Mouse (Mus musculus): ENCODE results near the gene Pbx4. TPM values are rescaled to one million over a fixed set of nuclear protein-coding genes. Genes with fewer than 3 reads are reported as not detected.

Gene Pbx4
- 2.6 and 5.6 TPM in 2 replicates for polyA plus RNA-seq (2015; fragmentation: Nextera tagmentation; extraction: Ambion mirVana)

DNA sequence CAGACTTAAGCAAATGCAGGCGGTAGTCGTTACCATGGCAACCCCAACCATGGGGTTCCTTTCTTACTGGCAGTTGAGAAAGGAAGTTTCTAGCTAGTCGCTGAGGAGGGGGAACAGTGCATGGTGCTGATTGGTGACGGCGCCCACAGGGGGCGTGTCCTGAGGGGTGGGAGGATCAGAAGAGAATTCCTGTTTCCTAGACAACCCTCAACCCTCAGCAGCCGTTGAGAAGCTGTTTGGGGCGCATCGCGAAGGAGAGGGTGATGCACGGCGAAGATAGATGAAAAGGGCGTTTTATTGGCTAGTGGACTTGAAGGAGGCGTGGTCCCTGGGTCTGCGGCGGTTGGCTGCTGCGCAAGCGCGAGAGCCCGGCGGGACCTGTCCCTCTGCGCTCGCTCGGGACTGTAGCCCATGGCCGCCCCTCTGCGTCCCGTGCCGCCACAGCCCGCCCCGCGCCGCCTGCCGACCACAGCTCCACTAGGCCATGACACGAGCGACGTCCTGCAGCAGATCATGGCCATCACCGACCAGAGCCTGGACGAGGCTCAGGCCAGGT lies at the start of gene Pbx4:
TSS of gene Pbx4 (plus strand) at position 194 of the 556 bp plus-strand sequence.
- ATAC-seq (replicated peaks; ENCODE audit: insufficient number of reproducible peaks, insufficient read depth, low FRiP score, low read depth), result peak; percentile 88
- no peaks in the 10 kb centered on the region; the same call in 1 of the 2 replicates for H3K27me3 ChIP-seq
- no peaks in the 10 kb centered on the region for H3K36me3 ChIP-seq
- 0 out of 2 replicates have a peak within 1 kb of the TSS, but pooled peaks have one; percentile 14 for H3K27ac ChIP-seq
- H3K9ac ChIP-seq, result peak within 1 kb of the TSS; percentile 60
- no peaks in the 10 kb centered on the region for H3K9me3 ChIP-seq (replicated peaks)
- peak within 1 kb of the TSS; percentile 96 for H3K4me2 ChIP-seq
- peak within 1 kb of the TSS; percentile 61 for H3K4me3 ChIP-seq
- WGBS, result under 1% methylated on average over 38 of the region's 38 CpGs
- peaks cover 12% of the 10 kb centered on the region for H3K4me1 ChIP-seq (replicated peaks)

DNA sequence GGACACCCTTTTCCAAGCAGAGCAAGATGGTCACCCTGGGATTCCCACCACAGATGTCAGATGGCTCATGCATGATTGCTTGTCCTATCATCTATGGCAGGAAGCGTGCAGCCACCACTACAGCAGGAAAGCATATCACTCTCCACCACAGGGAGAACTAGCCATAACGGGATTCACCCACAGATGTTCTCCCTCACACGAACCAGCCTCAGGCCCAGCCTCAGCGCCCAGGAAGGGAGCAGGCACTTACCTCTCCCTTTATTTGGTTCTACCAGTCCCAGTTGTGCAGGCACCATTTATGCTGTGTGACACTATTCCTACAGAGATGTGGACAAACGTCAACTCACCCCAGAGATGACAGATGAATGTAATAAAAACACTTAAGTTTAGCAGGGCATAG lies 43.2 kb upstream of the Pbx4 start:
- H3K36me3 ChIP-seq, result peaks cover 5% of the 10 kb centered on the region; the same call in 1 of the 2 replicates
- H3K9me3 ChIP-seq (replicated peaks), result no peaks in the 10 kb centered on the region
- no peak overlapping the region for H3K27ac ChIP-seq
- H3K4me2 ChIP-seq, result no peak overlapping the region
- H3K4me1 ChIP-seq (replicated peaks), result peaks cover 21% of the 10 kb centered on the region
- H3K9ac ChIP-seq, result no peak overlapping the region
- no peak overlapping the region for H3K4me3 ChIP-seq
- ATAC-seq (replicated peaks; ENCODE audit: insufficient number of reproducible peaks, insufficient read depth, low FRiP score, low read depth), result no peak
- whole genome bisulfite sequencing, result 77% methylated on average over 5 of the region's 5 CpGs
- H3K27me3 ChIP-seq, result no peaks in the 10 kb centered on the region

DNA sequence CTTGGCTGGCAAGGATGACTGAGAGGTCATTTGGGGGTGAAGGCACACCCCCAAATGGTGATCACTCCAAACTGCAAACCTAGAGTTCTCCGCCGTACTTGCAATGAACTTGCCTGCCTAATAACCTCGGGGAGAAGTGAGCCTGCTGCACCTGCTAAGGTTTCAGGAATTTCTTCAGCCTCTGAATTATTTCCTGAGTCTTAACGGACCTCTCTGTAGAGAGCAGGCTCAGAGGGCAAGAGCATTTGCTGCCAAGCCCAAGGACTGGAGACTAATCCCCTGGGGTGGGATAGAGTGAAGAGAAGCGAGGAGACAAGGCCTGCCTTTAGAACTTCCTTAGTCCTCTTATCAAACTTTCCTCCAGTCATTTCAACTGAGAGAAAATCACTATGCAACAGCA lies 42.6 kb upstream of the Pbx4 start:
- 60% methylated on average over 5 of the region's 5 CpGs for WGBS
- H3K4me2 ChIP-seq, result peak overlapping the region; percentile 91; the same call in 1 of the 2 replicates
- no peak overlapping the region for H3K4me3 ChIP-seq
- ATAC-seq (replicated peaks; ENCODE audit: insufficient number of reproducible peaks, insufficient read depth, low FRiP score, low read depth), result no peak
- H3K36me3 ChIP-seq, result peaks cover 9% of the 10 kb centered on the region; the same call in 1 of the 2 replicates
- no peak overlapping the region for H3K9ac ChIP-seq
- no peaks in the 10 kb centered on the region for H3K27me3 ChIP-seq
- no peaks in the 10 kb centered on the region for H3K9me3 ChIP-seq (replicated peaks)
- H3K27ac ChIP-seq, result no peak overlapping the region
- H3K4me1 ChIP-seq (replicated peaks), result peaks cover 21% of the 10 kb centered on the region

DNA sequence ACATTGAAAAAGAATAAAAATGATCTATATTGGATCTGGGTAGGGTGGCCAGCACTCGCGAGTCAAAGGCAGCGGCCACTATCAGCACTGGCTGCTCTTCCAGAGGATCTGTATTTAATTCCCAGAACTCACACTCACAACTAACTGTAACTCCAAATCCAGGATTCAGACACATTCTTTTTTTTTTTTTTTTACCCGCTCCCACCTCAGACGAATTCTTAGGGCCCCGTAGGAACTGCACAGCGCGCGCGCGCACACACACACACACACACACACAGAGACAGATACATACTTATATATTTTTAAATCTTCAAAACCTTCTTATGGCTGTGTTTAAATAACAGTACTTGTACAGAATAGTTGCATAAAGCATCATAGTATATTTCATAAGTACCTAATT lies 41.9 kb upstream of the Pbx4 start:
- Histone ChIP-seq H3K4me3 (peak overlapping the region; percentile 100), H3K27ac (peak overlapping the region; percentile 90), H3K4me2 (peak overlapping the region; percentile 91), H3K36me3 (peaks cover 15% of the 10 kb centered on the region; the same call in 1 of the 2 replicates), H3K4me1 (replicated peaks) (peaks cover 21% of the 10 kb centered on the region), H3K9me3 (replicated peaks) (no peaks in the 10 kb centered on the region), H3K27me3 (no peaks in the 10 kb centered on the region), H3K9ac (peak overlapping the region; percentile 99)
- 27% methylated on average over 11 of the region's 11 CpGs for WGBS
- no peak for ATAC-seq (replicated peaks; ENCODE audit: insufficient number of reproducible peaks, insufficient read depth, low FRiP score, low read depth)

DNA sequence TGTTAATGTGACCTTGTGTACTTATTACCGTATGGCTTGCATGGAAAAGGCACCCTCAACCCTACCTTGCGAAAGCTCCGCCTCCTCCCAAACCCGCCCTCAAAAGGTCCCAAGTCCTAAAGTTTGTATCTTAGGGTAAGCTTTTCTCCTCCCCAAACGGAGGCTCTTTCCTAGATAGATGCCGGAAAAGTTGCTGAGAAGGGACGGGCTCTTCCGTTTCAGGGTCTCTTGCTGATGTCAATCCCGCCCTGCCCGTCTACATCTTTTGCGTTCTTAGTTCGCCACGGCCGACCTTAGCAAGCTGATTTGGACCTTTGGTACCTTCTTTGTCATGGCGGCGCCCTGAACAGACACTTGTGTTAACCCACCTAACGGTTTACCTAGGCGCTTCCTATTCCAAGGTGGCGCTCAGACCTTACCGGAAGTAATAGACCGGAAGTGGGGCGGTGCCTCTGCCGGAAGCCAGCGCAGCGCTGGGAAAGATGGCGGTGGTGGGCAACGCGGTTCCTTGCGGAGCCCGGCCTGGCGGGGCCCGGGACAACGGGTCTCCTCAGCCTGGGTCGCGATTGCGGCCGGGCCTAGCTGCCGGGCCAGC lies 41.4 kb upstream of the Pbx4 start, which contains the start of the genes Atp13a1 and Zfp866:
TSS of gene Atp13a1 (plus strand) at position 391 of the 595 bp plus-strand sequence.
TSS of gene Zfp866 (minus strand) at position 406 of the 595 bp plus-strand sequence.
- H3K4me3 ChIP-seq, result peak within 1 kb of the TSS; percentile 100
- no peaks in the 10 kb centered on the region for H3K27me3 ChIP-seq
- ATAC-seq (replicated peaks; ENCODE audit: insufficient number of reproducible peaks, insufficient read depth, low FRiP score, low read depth), result peak; percentile 93
- H3K4me1 ChIP-seq (replicated peaks), result peaks cover 21% of the 10 kb centered on the region
- peak within 1 kb of the TSS; percentile 99 for H3K9ac ChIP-seq
- peak within 1 kb of the TSS; percentile 90 for H3K27ac ChIP-seq
- under 1% methylated on average over 38 of the region's 38 CpGs for WGBS
- H3K36me3 ChIP-seq, result peaks cover 20% of the 10 kb centered on the region; the same call in 1 of the 2 replicates
- no peaks in the 10 kb centered on the region for H3K9me3 ChIP-seq (replicated peaks)
- peak within 1 kb of the TSS; percentile 91 for H3K4me2 ChIP-seq

DNA sequence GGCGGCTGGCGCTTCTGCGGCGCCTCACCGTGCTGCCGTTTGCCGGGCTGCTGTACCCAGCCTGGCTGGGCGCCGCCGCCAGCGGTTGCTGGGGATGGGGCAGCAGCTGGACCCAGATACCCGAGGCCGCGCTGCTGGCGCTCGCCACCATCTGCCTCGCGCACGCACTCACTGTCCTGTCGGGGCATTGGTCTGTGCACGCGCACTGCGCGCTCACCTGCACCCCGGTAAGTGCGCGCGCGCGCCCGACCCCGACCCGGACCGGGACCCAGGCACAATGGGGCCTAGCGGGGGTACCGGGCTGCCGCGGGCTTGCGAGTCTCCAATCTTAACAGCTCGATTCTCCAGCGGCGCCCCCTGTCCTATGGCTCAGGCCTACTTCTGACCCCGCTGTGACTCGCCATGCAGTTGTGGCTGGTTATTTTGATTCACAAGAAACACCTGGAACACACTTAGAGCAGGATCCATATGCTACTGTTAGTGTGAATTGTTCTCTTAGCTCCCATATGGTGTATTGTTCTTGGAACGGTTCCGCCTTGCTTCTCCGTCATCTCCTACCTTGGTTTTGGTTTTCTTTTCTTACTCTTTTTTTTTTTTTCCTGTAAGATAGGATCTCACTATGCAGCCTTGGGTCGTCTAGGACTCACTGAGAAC lies 40.7 kb upstream of the Pbx4 start:
- Histone ChIP-seq H3K27ac (peak overlapping the region; percentile 90), H3K36me3 (peaks cover 27% of the 10 kb centered on the region), H3K4me2 (peak overlapping the region; percentile 91), H3K4me3 (peak overlapping the region; percentile 100), H3K4me1 (replicated peaks) (peaks cover 21% of the 10 kb centered on the region), H3K9me3 (replicated peaks) (no peaks in the 10 kb centered on the region), H3K27me3 (no peaks in the 10 kb centered on the region), H3K9ac (peak overlapping the region; percentile 99)
- ATAC-seq (replicated peaks; ENCODE audit: insufficient number of reproducible peaks, insufficient read depth, low FRiP score, low read depth), result peak; percentile 45
- WGBS, result under 1% methylated on average over 47 of the region's 48 CpGs

DNA sequence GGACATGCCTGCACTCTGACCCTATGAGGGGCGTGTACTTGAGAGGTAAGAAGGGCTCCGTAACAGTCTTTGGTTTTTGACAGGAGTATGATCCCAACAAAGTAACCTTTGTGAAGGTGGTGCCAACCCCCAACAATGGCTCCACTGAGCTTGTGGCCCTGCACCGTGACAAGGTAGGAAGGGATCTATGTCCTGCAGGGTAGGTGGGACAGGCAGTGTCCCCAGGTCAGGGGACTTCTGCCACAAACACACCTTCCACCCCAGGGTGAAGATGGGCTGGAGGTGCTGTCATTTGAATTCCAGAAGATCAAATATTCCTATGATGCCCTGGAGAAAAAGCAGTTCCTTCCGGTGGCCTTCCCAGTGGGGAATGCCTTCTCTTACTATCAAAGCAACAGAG lies 38.6 kb upstream of the Pbx4 start:
- Histone ChIP-seq H3K9ac (no peak overlapping the region), H3K36me3 (peaks cover 48% of the 10 kb centered on the region), H3K27me3 (no peaks in the 10 kb centered on the region), H3K4me1 (replicated peaks) (peaks cover 21% of the 10 kb centered on the region), H3K27ac (no peak overlapping the region), H3K9me3 (replicated peaks) (no peaks in the 10 kb centered on the region), H3K4me2 (no peak overlapping the region), H3K4me3 (no peak overlapping the region)
- ATAC-seq (replicated peaks; ENCODE audit: insufficient number of reproducible peaks, insufficient read depth, low FRiP score, low read depth), result no peak
- WGBS, result 90% methylated on average over 4 of the region's 4 CpGs

DNA sequence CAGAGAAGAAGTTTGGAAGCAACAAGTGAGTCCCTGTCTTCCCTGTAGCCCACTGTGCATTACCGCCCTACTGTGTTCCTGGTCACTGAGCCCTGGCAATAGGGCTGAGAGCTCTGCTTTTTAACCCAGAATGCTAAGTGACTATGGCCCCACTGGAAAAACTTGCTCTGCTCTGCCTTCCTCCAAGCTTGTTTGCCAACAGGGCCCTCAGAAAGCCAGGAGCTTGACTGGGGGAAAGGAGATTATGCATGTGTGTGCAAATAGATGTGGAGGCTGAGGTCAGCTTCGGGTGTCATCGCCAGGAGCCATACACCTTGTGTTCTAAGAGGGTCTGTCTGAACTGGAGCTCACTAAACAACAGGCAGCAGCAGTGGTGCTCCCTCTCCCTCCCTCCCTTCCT lies 38.2 kb upstream of the Pbx4 start:
- H3K4me1 ChIP-seq (replicated peaks), result peaks cover 21% of the 10 kb centered on the region
- no peak for ATAC-seq (replicated peaks; ENCODE audit: insufficient number of reproducible peaks, insufficient read depth, low FRiP score, low read depth)
- no peak overlapping the region for H3K9ac ChIP-seq
- H3K27ac ChIP-seq, result no peak overlapping the region
- peaks cover 53% of the 10 kb centered on the region for H3K36me3 ChIP-seq
- no peaks in the 10 kb centered on the region for H3K9me3 ChIP-seq (replicated peaks)
- 85% methylated on average over 3 of the region's 3 CpGs for WGBS
- H3K4me2 ChIP-seq, result no peak overlapping the region
- H3K4me3 ChIP-seq, result no peak overlapping the region
- no peaks in the 10 kb centered on the region for H3K27me3 ChIP-seq

DNA sequence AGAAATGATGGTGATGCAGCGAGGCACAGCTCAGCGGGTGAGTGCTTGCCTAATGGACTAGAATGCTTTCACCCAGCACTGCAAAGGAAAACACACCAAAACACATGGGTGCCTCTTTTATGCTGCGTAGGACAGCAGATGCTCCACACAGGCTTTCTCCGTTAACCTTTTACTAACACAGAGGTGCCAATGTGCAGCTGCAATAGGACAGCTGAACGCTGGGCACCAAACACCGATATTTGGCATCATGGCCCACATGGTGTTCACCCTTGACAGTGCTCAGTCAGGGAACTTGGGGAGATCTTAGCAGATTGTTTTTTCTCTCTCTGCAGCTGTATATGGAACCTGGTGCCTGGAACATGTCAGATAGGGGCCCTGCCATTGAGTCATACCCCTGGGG lies 37.4 kb upstream of the Pbx4 start:
- H3K9me3 ChIP-seq (replicated peaks), result no peaks in the 10 kb centered on the region
- no peak overlapping the region for H3K9ac ChIP-seq
- H3K4me1 ChIP-seq (replicated peaks), result peaks cover 18% of the 10 kb centered on the region
- H3K4me3 ChIP-seq, result no peak overlapping the region
- no peak overlapping the region for H3K4me2 ChIP-seq
- H3K27ac ChIP-seq, result no peak overlapping the region
- no peak for ATAC-seq (replicated peaks; ENCODE audit: insufficient number of reproducible peaks, insufficient read depth, low FRiP score, low read depth)
- WGBS, result 92% methylated on average over 6 of the region's 6 CpGs
- H3K36me3 ChIP-seq, result peaks cover 61% of the 10 kb centered on the region
- H3K27me3 ChIP-seq, result no peaks in the 10 kb centered on the region

DNA sequence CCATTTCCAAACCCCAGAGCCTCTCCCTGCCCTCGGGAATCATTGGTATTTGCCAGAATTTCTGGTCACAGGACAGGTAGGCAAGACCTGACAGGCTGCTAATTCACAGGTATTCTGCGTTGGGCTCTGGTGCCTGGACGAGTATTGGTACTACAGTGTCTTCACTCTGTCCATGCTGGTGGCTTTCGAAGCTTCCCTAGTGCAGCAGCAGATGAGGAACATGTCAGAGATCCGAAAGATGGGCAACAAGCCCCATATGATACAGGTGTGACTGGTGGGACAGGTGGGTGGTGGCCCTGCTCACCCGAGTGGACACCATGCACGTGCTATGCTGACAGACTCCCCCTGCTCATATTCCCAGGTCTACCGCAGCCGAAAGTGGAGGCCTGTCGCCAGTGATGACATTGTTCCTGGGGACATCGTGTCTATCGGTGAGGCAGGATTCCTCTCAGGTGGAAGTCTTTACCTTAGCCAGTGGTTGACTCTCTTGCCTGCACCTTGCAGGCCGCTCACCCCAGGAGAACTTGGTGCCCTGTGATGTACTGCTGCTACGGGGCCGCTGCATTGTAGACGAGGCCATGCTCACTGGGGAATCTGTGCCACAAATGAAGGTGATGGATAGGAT lies 35.5 kb upstream of the Pbx4 start:
- Histone ChIP-seq H3K36me3 (peaks cover 79% of the 10 kb centered on the region), H3K27me3 (no peaks in the 10 kb centered on the region), H3K4me1 (replicated peaks) (peaks cover 12% of the 10 kb centered on the region), H3K4me2 (no peak overlapping the region), H3K4me3 (no peak overlapping the region), H3K27ac (no peak overlapping the region), H3K9ac (no peak overlapping the region), H3K9me3 (replicated peaks) (no peaks in the 10 kb centered on the region)
- 90% methylated on average over 16 of the region's 16 CpGs for WGBS
- ATAC-seq (replicated peaks; ENCODE audit: insufficient number of reproducible peaks, insufficient read depth, low FRiP score, low read depth), result no peak

DNA sequence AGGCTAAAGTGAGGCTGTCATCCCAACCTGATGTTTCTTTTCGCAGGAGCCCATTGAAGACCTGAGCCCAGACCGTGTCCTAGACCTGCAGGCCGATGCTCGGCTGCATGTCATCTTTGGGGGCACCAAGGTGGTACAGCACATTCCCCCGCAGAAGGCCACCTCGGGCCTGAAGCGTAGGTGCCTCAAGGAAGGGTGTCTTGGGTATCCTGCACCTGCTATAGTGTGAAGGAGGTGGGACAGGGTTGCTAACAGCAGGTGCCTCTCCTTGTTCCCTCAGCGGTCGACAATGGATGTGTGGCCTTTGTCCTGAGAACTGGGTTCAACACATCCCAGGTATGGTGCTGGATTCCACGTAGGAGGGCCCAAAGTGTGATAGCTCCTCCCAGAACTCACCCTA lies 34.6 kb upstream of the Pbx4 start:
- Histone ChIP-seq H3K9ac (no peak overlapping the region), H3K4me1 (replicated peaks) (peaks cover 3% of the 10 kb centered on the region), H3K4me2 (no peak overlapping the region), H3K4me3 (no peak overlapping the region), H3K27me3 (no peaks in the 10 kb centered on the region), H3K36me3 (peaks cover 88% of the 10 kb centered on the region), H3K9me3 (replicated peaks) (no peaks in the 10 kb centered on the region), H3K27ac (no peak overlapping the region)
- WGBS, result 93% methylated on average over 10 of the region's 10 CpGs
- no peak for ATAC-seq (replicated peaks; ENCODE audit: insufficient number of reproducible peaks, insufficient read depth, low FRiP score, low read depth)
